Mouse (Mus musculus) kidney, postnatal 0 days (tissue): ENCODE measurements around the gene Zfp382. TPM values are rescaled to one million over a fixed set of nuclear protein-coding genes. Genes with fewer than 3 reads are reported as not detected.
"Not testable (repeated sequence)": the region's sequence is repeated elsewhere in the genome, so short reads cannot be mapped to it uniquely, and the experiment has no call there.

Experiments
- ATAC-seq: fragments of 200-750 bp; cut with Nextera tagmentation; replicated peaks from 2 replicates; pipeline ENCODE4 v1.8.0; 2017; ENCODE audit warnings: low read depth, moderate number of reproducible peaks, moderate TSS enrichment, moderate library complexity; ENCODE audit not compliant: low FRiP score
- DNase-seq: peaks from one replicate; pipeline ENCODE4 v3.0.0-alpha.2; 2016; ENCODE audit warnings: low spot score
- H3K27ac ChIP-seq: fragments of 300-500 bp; sonication (generic); 2 replicates; pipeline ENCODE4 v1.5.1; 2014; ENCODE audit warnings: mild to moderate bottlenecking
- H3K27me3 ChIP-seq: fragments of 300-500 bp; sonication (generic); 2 replicates; pipeline ENCODE4 v1.6.1; 2014; ENCODE audit warnings: low read length, mixed read lengths; ENCODE audit not compliant: insufficient read depth
- H3K36me3 ChIP-seq: fragments of 300-500 bp; sonication (generic); 2 replicates; pipeline ENCODE4 v1.6.1; 2014; ENCODE audit warnings: low read length, mixed read lengths; ENCODE audit not compliant: insufficient read depth
- H3K4me1 ChIP-seq: fragments of 300-500 bp; sonication (generic); replicated peaks from 2 replicates; pipeline ENCODE4 v1.6.1; 2014; ENCODE audit warnings: antibody characterized with exemption, low read length, mixed read lengths; ENCODE audit not compliant: insufficient read depth
- H3K4me2 ChIP-seq: fragments of 300-500 bp; sonication (generic); 2 replicates; pipeline ENCODE4 v1.6.1; 2014; ENCODE audit warnings: mild to moderate bottlenecking, low read length, moderate library complexity, mixed read lengths
- H3K4me3 ChIP-seq: fragments of 300-500 bp; sonication (generic); replicated peaks from 2 replicates; pipeline ENCODE4 v1.5.1; 2014; ENCODE audit warnings: low read depth, low read length
- H3K9ac ChIP-seq: fragments of 300-500 bp; sonication (generic); 2 replicates; pipeline ENCODE4 v1.6.1; 2014; ENCODE audit warnings: low read depth, low read length
- H3K9me3 ChIP-seq: fragments of 300-500 bp; sonication (generic); replicated peaks from 2 replicates; pipeline ENCODE4 v1.6.1; 2016; ENCODE audit warnings: low read length, inconsistent platforms, mixed read lengths
- CTCF ChIP-seq: IDR thresholded peaks from 2 replicates; pipeline ENCODE4 v1.5.1; 2016; ENCODE audit warnings: antibody characterized with exemption, low read depth, mild to moderate bottlenecking, moderate library complexity
- WGBS: fragments of 180-500 bp; shearing (Covaris S2); extraction: QIAGEN DNeasy Blood & Tissue Kit; methylation state at CpG from one replicate; pipeline ENCODE4 v1.1.7; 2014; 5-methylcytosine and 5-hydroxymethylcytosine counted together
- microRNA-seq: library from miRNA; unstranded; fragments of <30 nt; microRNA quantifications from one replicate; pipeline ENCODE4, GENCODE M21; 2016
- polyA plus RNA-seq: library from polyadenylated mRNA; unstranded; fragments of >200 nt; fragmentation: Nextera tagmentation; extraction: Ambion mirVana; gene quantifications from 2 replicates; pipeline ENCODE4 v1.2.1, GENCODE M21; 2015

The Zfp382 gene
- polyA plus RNA-seq, 1 experiment from 2014 or later, result 4.9 TPM

- Histone ChIP-seq H3K4me1 (no peaks in the 10 kb centered on the region), H3K4me2 (no peak overlapping the region), H3K27ac (no peak overlapping the region), H3K27me3 (no peaks in the 10 kb centered on the region), H3K9me3 (no peaks in the 10 kb centered on the region), H3K36me3 (peaks cover 24% of the 10 kb centered on the region), H3K9ac (no peak overlapping the region), H3K4me3 (no peak overlapping the region)
- ATAC-seq (no peak; the same call in 1 of the 2 replicates), DNase-seq (peak; percentile 83)
- 1% methylated on average over 4 of the region's 4 CpGs for WGBS
- TF ChIP-seq CTCF, result peak; percentile 97
These were observed 59.6 kb downstream of the Zfp382 start for GRCm38 (mm10) chr7:30181308-30181707.

- not testable (repeated sequence) for H3K27me3 ChIP-seq, H3K4me2 ChIP-seq, H3K4me3 ChIP-seq, H3K27ac ChIP-seq, H3K9ac ChIP-seq, DNase-seq, H3K9me3 ChIP-seq, H3K4me1 ChIP-seq, ATAC-seq
- peaks cover 25% of the 10 kb centered on the region for H3K36me3 ChIP-seq
- 92% methylated on average over 10 of the region's 10 CpGs for WGBS
These were observed 60.2 kb downstream of the Zfp382 start for GRCm38 (mm10) chr7:30181929-30182328.

- H3K36me3 ChIP-seq, result peaks cover 31% of the 10 kb centered on the region
- not testable (repeated sequence) for H3K4me1 ChIP-seq, H3K9ac ChIP-seq, H3K27ac ChIP-seq, H3K4me2 ChIP-seq, H3K9me3 ChIP-seq, H3K4me3 ChIP-seq, H3K27me3 ChIP-seq, DNase-seq, ATAC-seq
- WGBS, result 71% methylated on average over 6 of the region's 7 CpGs
These were observed 61.4 kb downstream of the Zfp382 start for GRCm38 (mm10) chr7:30183189-30183588.

GRCm38 (mm10) chr7:30183879-30184289 is 62.1 kb downstream of the Zfp382 start, which contains the start of gene Cox7a1:
TSS of gene Cox7a1 (plus strand) at chr7:30184144.
- Histone ChIP-seq H3K27ac (no peak within 1 kb of the TSS), H3K4me2 (peak within 1 kb of the TSS; percentile 51), H3K9me3 (no peaks in the 10 kb centered on the region), H3K9ac (0 out of 2 replicates have a peak within 1 kb of the TSS, but pooled peaks have one; percentile 32), H3K4me3 (peak within 1 kb of the TSS; percentile 15; the same call in 1 of the 2 replicates), H3K4me1 (no peaks in the 10 kb centered on the region), H3K27me3 (no peaks in the 10 kb centered on the region), H3K36me3 (peaks cover 33% of the 10 kb centered on the region)
- ATAC-seq (peak; percentile 62), DNase-seq (peak; percentile 89)
- WGBS, result under 1% methylated on average over 11 of the region's 11 CpGs
- TF ChIP-seq CTCF, result no peak

Small RNAs within 50 kb of the gene (microRNA-seq; reads per million reads assigned to microRNA genes)
- gene Gm23368, result not detected

Other genes with a start within 250 kb of the Zfp382 start
- gene Zfp27, start 215.4 kb upstream of the Zfp382 start, polyA plus RNA-seq, result 7.7 and 7.8 TPM in 2 replicates
- gene Zfp383, start 213.7 kb upstream of the Zfp382 start, polyA plus RNA-seq, result 3.9 and 4.7 TPM in 2 replicates
- gene Zfp74, start 167.9 kb upstream of the Zfp382 start, polyA plus RNA-seq, result 5.6 and 6.7 TPM in 2 replicates
- gene Zfp568, start 138.0 kb upstream of the Zfp382 start, polyA plus RNA-seq, result 6.4 TPM in 2 replicates
- 2.8 and 3.8 TPM in 2 replicates for gene Zfp14, start 70.6 kb upstream of the Zfp382 start, polyA plus RNA-seq
- 2.7 and 3.7 TPM in 2 replicates for gene Zfp82, start 49.0 kb upstream of the Zfp382 start, polyA plus RNA-seq
- gene Gm26920, start 31.5 kb upstream of the Zfp382 start, polyA plus RNA-seq, result 0.83 and 1.8 TPM in 2 replicates
- 9.5 and 9.6 TPM in 2 replicates for gene Zfp566, start 31.4 kb upstream of the Zfp382 start, polyA plus RNA-seq
- gene Zfp260, start 27.2 kb upstream of the Zfp382 start, polyA plus RNA-seq, result 79.8 and 84.7 TPM in 2 replicates
- 10.6 and 11.4 TPM in 2 replicates for gene Zfp146, start 47.8 kb downstream of the Zfp382 start, polyA plus RNA-seq
- gene Cox7a1, start 62.2 kb downstream of the Zfp382 start, polyA plus RNA-seq, result 32.9 and 43.0 TPM in 2 replicates
- gene Capns1, start 76.9 kb downstream of the Zfp382 start, polyA plus RNA-seq, result 121 and 122 TPM in 2 replicates
- 148 and 157 TPM in 2 replicates for gene Polr2i, start 110.0 kb downstream of the Zfp382 start, polyA plus RNA-seq
- 176 and 179 TPM in 2 replicates for gene Tbcb, start 110.3 kb downstream of the Zfp382 start, polyA plus RNA-seq
- not detected in 2 replicates for gene Ovol3, start 113.8 kb downstream of the Zfp382 start, polyA plus RNA-seq
- gene Thap8, start 158.2 kb downstream of the Zfp382 start, polyA plus RNA-seq, result 0.11 and 0.27 TPM in 2 replicates
- gene Wdr62, start 158.5 kb downstream of the Zfp382 start, polyA plus RNA-seq, result 2.7 and 3.4 TPM in 2 replicates
- gene Clip3, start 169.8 kb downstream of the Zfp382 start, polyA plus RNA-seq, result 22.7 and 23.3 TPM in 2 replicates
- 95.3 and 101 TPM in 2 replicates for gene Alkbh6, start 186.8 kb downstream of the Zfp382 start, polyA plus RNA-seq
- gene Syne4, start 192.9 kb downstream of the Zfp382 start, polyA plus RNA-seq, result 79.0 and 88.4 TPM in 2 replicates
- not detected in 2 replicates for gene E130208F15Rik, start 199.8 kb downstream of the Zfp382 start, polyA plus RNA-seq
- gene Sdhaf1, start 202.0 kb downstream of the Zfp382 start, polyA plus RNA-seq, result 32.0 and 35.1 TPM in 2 replicates
- gene Lrfn3, start 240.8 kb downstream of the Zfp382 start, polyA plus RNA-seq, result 9.3 and 9.5 TPM in 2 replicates